Mouse (Mus musculus): ENCODE results near the gene Zfp945. TPM values are rescaled to one million over a fixed set of nuclear protein-coding genes. Genes with fewer than 3 reads are reported as not detected.

Zfp945 gene
- total and polyA plus RNA-seq, 3 experiments: 0.58 to 0.89 TPM; not detected in 1

DNA sequence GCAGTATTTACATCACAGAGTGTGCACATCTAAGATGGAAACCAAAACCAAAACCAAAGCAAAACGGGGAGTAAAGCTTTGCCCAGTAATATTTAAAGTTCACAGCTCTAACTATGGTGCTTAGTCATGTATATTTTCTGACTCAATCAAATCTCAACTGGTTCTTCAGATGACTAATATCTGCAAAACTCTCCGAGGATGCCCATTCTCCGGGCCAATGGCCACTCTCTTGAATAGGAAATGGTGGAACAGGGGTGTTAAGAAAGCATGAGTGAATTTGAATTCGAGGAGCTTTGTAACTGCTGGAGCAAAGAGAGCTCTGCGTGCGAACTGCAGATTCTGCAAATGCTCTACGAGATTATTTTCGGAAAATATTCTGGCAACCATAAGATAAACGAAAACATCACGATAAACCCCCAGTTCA lies 501 bp downstream of the Zfp945 start:
- Histone ChIP-seq H3K79me2 (ENCODE audit: control insufficient read depth, insufficient read depth, low read length, poor library complexity) (no peaks in the 10 kb centered on the region; the same call in 1 of the 2 replicates), H3K27ac (ENCODE audit: control insufficient read depth, low read depth, low read length) (peak overlapping the region; percentile 39; the same call in 1 of the 2 replicates), H3K9me3 (replicated peaks; ENCODE audit: insufficient read depth, low read length) (no peaks in the 10 kb centered on the region), H3K27me3 (ENCODE audit: control insufficient read depth in 1 of 2, insufficient read depth in 2 of 2, low read length in 2 of 2) (no peaks in the 10 kb centered on the region), H3K4me3 (ENCODE audit: control insufficient read depth in 1 of 2, insufficient read depth in 1 of 2, low read depth in 2 of 2, low read length in 2 of 2) (peak overlapping the region; percentile 83 to 94), H3K36me3 (ENCODE audit: control insufficient read depth in 1 of 2, insufficient read depth in 2 of 2, low read length in 2 of 2) (peaks cover 0 to 2% of the 10 kb centered on the region in 2 experiments; a peak in 1 of 4 replicates), H3K4me1 (ENCODE audit: control insufficient read depth in 1 of 2, insufficient read depth in 2 of 2, low read length in 2 of 2) (no peaks in the 10 kb centered on the region; a peak in 1 of 4 replicates), H3K9ac (ENCODE audit: control insufficient read depth, low read depth, low read length, poor library complexity, severe bottlenecking) (peak overlapping the region; percentile 78)
- peak; percentile 63 for DNase-seq (ENCODE audit: low read depth, low spot score)
- TF ChIP-seq EP300 (IDR thresholded peaks at IDR 0.05; ENCODE audit: low read depth in 1 of 2, low read length in 2 of 2) (peak in 1 of 2 experiments; percentile 5; a peak in 1 of 4 replicates), ZMIZ1 (IDR thresholded peaks at IDR 0.05; ENCODE audit: low read depth, low read length) (no peak), TCF12 (IDR thresholded peaks at IDR 0.05; ENCODE audit: low read depth, low read length) (peak; percentile 45), JUND (IDR thresholded peaks at IDR 0.05; ENCODE audit: low read depth, low read length) (no peak), ETS1 (IDR thresholded peaks at IDR 0.05; ENCODE audit: low read depth, low read length) (0 out of 2 replicates have a peak, but pooled peaks have one; percentile 7), MAX (IDR thresholded peaks at IDR 0.05; ENCODE audit: low read length) (peak; percentile 39; the same call in 1 of the 2 replicates), MXI1 (IDR thresholded peaks at IDR 0.05; ENCODE audit: low read depth, low read length) (peak; percentile 19; the same call in 1 of the 2 replicates)

DNA sequence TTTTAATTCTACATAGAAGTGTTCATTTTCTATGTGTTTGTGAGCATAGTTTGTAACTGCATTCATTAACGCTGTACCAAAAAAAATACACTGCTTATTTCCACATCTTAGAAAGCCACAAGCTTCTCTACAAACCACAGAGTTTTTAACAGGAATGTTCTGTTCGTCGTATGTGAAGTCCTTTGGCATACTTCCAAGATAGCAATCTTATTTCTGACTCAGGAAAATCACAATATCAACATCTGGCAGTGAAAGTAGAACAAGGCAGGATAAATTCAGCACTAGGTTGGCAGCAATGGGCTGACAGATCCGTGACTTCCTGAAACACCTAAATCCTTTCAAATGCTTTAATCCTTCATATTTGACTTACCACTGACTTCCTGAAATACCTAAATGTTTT lies 45.8 kb downstream of the Zfp945 start:
- no peak for DNase-seq (ENCODE audit: low read depth, low spot score)

DNA sequence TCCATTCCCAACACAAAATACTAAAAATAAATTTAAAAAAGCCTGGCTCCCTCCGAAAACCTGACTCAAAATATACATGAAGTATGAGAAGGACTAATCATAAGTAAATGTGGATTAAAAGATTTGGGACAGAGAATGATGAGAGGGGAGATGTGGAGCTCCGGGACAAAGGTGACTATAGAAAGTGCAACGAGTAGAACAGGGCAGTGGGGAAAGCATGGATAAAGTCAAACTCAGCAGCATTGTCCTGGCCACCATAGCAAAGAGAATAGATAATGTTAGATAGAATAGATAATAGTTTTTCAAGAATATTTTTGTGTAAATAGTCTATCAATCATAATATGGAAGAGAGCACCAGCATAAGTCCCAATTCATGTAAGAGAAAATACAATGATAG lies 48.7 kb downstream of the Zfp945 start:
- Histone ChIP-seq H3K4me1 (ENCODE audit: control insufficient read depth in 1 of 2, insufficient read depth in 2 of 2, low read length in 2 of 2) (no peaks in the 10 kb centered on the region), H3K79me2 (ENCODE audit: control insufficient read depth, insufficient read depth, low read length, poor library complexity) (no peaks in the 10 kb centered on the region), H3K9me3 (replicated peaks; ENCODE audit: insufficient read depth, low read length) (no peaks in the 10 kb centered on the region), H3K4me3 (ENCODE audit: control insufficient read depth in 1 of 2, insufficient read depth in 1 of 2, low read depth in 2 of 2, low read length in 2 of 2) (no peak overlapping the region), H3K36me3 (ENCODE audit: control insufficient read depth in 1 of 2, insufficient read depth in 2 of 2, low read length in 2 of 2) (no peaks in the 10 kb centered on the region), H3K27ac (ENCODE audit: control insufficient read depth, low read depth, low read length) (no peak overlapping the region), H3K9ac (ENCODE audit: control insufficient read depth, low read depth, low read length, poor library complexity, severe bottlenecking) (no peak overlapping the region), H3K27me3 (ENCODE audit: control insufficient read depth in 1 of 2, insufficient read depth in 2 of 2, low read length in 2 of 2) (no peaks in the 10 kb centered on the region; a peak in 1 of 4 replicates)
- TF ChIP-seq TBP (IDR thresholded peaks at IDR 0.05; ENCODE audit: low read depth, low read length) (no peak), POLR2AphosphoS5 (IDR thresholded peaks at IDR 0.05; ENCODE audit: borderline replicate concordance, low read depth, low read length) (no peak), MAX (IDR thresholded peaks at IDR 0.05; ENCODE audit: low read length) (no peak), CHD2 (IDR thresholded peaks at IDR 0.05; ENCODE audit: low read length) (no peak), TAL1 (IDR thresholded peaks at IDR 0.05; ENCODE audit: low read length) (no peak), USF1 (IDR thresholded peaks at IDR 0.05; ENCODE audit: low read depth, low read length) (no peak), GABPA (IDR thresholded peaks at IDR 0.05; ENCODE audit: low read depth, low read length) (no peak), CHD1 (IDR thresholded peaks at IDR 0.05; ENCODE audit: low read depth, low read length) (no peak), SMC3 (IDR thresholded peaks at IDR 0.05; ENCODE audit: low read depth, low read length) (no peak), MEF2A (IDR thresholded peaks at IDR 0.05; ENCODE audit: extremely low read depth, insufficient replicate concordance, low read depth, low read length, poor library complexity, severe bottlenecking) (no peak), JUND (IDR thresholded peaks at IDR 0.05; ENCODE audit: low read depth, low read length) (no peak), NRF1 (IDR thresholded peaks at IDR 0.05; ENCODE audit: insufficient read depth, low read depth, low read length, poor library complexity, severe bottlenecking) (no peak), E2F4 (IDR thresholded peaks at IDR 0.05; ENCODE audit: borderline replicate concordance, low read depth, low read length) (no peak), RAD21 (IDR thresholded peaks at IDR 0.05; ENCODE audit: low read depth, low read length) (no peak)
- DNase-seq (ENCODE audit: low read depth, low spot score): no peak

More for the DNA sequence above, 45.8 kb downstream of the Zfp945 start:
- H3K9me3 ChIP-seq (replicated peaks; ENCODE audit: insufficient read depth, low read length): no peaks in the 10 kb centered on the region
- no peak overlapping the region for H3K27ac ChIP-seq (ENCODE audit: control insufficient read depth, low read depth, low read length)
- H3K27me3 ChIP-seq (ENCODE audit: control insufficient read depth in 1 of 2, insufficient read depth in 2 of 2, low read length in 2 of 2): no peaks in the 10 kb centered on the region; a peak in 1 of 4 replicates
- no peak for TF ChIP-seq JUND (IDR thresholded peaks at IDR 0.05; ENCODE audit: low read depth, low read length)
- TF ChIP-seq EP300 (IDR thresholded peaks at IDR 0.05; ENCODE audit: low read depth in 1 of 2, low read length in 2 of 2): no peak
- TF ChIP-seq BHLHE40 (IDR thresholded peaks at IDR 0.05; ENCODE audit: borderline replicate concordance, low read depth, low read length): no peak
- TF ChIP-seq ZMIZ1 (IDR thresholded peaks at IDR 0.05; ENCODE audit: low read depth, low read length): no peak
- no peak for TF ChIP-seq RAD21 (IDR thresholded peaks at IDR 0.05; ENCODE audit: low read depth, low read length)
- TF ChIP-seq POLR2AphosphoS2 (IDR thresholded peaks at IDR 0.05; ENCODE audit: low read length): no peak
- TF ChIP-seq SMC3 (IDR thresholded peaks at IDR 0.05; ENCODE audit: low read depth, low read length): no peak
- TF ChIP-seq MYB (IDR thresholded peaks at IDR 0.05; ENCODE audit: low read depth, low read length): no peak
- TF ChIP-seq TCF12 (IDR thresholded peaks at IDR 0.05; ENCODE audit: low read depth, low read length): no peak
- H3K36me3 ChIP-seq (ENCODE audit: control insufficient read depth in 1 of 2, insufficient read depth in 2 of 2, low read length in 2 of 2): no peaks in the 10 kb centered on the region
- H3K79me2 ChIP-seq (ENCODE audit: control insufficient read depth, insufficient read depth, low read length, poor library complexity): no peaks in the 10 kb centered on the region
- H3K9ac ChIP-seq (ENCODE audit: control insufficient read depth, low read depth, low read length, poor library complexity, severe bottlenecking): no peak overlapping the region
- H3K4me1 ChIP-seq (ENCODE audit: control insufficient read depth in 1 of 2, insufficient read depth in 2 of 2, low read length in 2 of 2): no peaks in the 10 kb centered on the region
- H3K4me3 ChIP-seq (ENCODE audit: control insufficient read depth in 1 of 2, insufficient read depth in 1 of 2, low read depth in 2 of 2, low read length in 2 of 2): no peak overlapping the region
